Mouse (Mus musculus): ENCODE data around the gene Gm17268.

The Gm17268 gene

DNA sequence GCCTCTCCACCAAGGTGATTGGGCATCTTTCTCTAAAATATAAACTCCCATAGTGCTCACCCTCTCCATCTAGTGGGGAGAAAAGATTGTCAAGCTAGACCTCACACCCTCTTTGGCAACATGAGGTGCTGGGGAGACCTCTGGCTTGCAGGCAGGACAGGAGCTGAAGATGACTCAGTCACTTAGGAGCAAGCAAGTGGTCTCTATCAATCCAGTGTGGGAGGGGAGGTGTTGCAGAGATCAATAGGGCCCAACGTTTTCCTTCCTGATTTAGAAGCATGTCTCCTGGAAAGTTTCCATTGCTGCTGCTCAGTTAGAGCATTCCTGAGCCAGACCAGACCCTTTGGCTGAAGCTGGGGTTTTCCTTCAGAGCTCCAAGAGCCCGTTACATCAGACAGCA, at the start of gene Gm17268:
Gene Gm17268 (minus strand): TSS at position 28 of the 400 bp plus-strand sequence.
- DNase-seq (ENCODE audit: low spot score in 2 of 2) = no peak

DNA sequence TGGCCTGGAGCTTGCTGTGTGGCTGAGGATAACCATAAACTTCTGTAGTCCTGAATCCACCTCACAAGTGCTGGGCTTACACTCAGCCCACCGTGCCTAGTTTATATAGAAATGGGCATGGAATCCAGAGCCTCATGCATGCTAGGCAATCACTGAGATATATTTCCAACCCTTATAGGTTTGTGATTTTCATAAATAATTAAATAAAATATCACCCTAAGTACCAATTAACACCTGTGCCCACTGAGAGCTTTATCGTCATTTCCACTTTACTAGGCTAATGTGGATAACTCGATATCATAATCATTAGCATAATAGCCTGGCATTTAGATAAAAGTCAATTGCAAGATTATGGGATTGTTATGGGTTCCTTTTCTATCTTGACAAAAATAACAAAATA, 46.0 kb upstream of the Gm17268 start:
- no peak for DNase-seq (ENCODE audit: low spot score in 2 of 2)

- no peak for DNase-seq (ENCODE audit: low spot score in 2 of 2)
These were observed 42.5 kb upstream of the Gm17268 start for GRCm38 (mm10) chr11:82080865-82081264.

- DNase-seq (ENCODE audit: low spot score in 2 of 2) = no peak
These were observed 39.9 kb upstream of the Gm17268 start for GRCm38 (mm10) chr11:82078136-82078730.

DNA sequence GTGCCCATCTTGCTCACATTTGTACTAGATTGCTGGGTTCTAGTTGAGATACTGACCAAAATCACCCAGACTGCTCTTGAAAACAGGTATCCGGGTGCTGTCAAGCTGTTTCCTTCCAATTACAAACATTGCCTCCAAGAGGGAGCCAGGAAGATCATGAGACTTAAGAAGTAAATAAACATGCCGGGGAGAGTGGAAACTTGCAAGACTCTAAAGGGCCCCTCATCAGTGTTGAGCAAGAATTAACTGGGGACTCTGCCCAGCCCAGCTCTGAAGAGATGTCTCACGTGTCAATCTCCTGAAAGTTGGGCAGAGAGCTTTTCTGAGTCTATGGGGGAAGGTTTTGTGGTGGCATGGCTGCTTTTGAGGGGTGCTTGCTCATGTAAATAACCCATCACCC, 38.7 kb upstream of the Gm17268 start:
- no peak for DNase-seq (ENCODE audit: low spot score in 2 of 2)

GRCm38 (mm10) chr11:82073686-82074085, 35.3 kb upstream of the Gm17268 start:
- no peak for DNase-seq (ENCODE audit: low spot score in 2 of 2)

GRCm38 (mm10) chr11:82072984-82073383, 34.6 kb upstream of the Gm17268 start:
- no peak for DNase-seq (ENCODE audit: low spot score in 2 of 2)

GRCm38 (mm10) chr11:82072374-82072773, 34.0 kb upstream of the Gm17268 start:
- no peak for DNase-seq (ENCODE audit: low spot score in 2 of 2)

- no peak for DNase-seq (ENCODE audit: low spot score in 2 of 2)
These were observed 32.7 kb upstream of the Gm17268 start for GRCm38 (mm10) chr11:82071076-82071475.

GRCm38 (mm10) chr11:82066953-82067571, 28.7 kb upstream of the Gm17268 start:
- no peak for DNase-seq (ENCODE audit: low spot score in 2 of 2)

- no peak for DNase-seq (ENCODE audit: low spot score in 2 of 2)
These were observed 25.1 kb upstream of the Gm17268 start for GRCm38 (mm10) chr11:82063454-82063853.

- no peak for DNase-seq (ENCODE audit: low spot score in 2 of 2)
These were observed 23.9 kb upstream of the Gm17268 start for GRCm38 (mm10) chr11:82062226-82062625.

GRCm38 (mm10) chr11:82057646-82058045, 19.3 kb upstream of the Gm17268 start, which contains the start of gene Ccl11:
Ccl11 (plus strand) TSS chr11:82057823.
- DNase-seq (ENCODE audit: low spot score in 2 of 2) = no peak

DNA sequence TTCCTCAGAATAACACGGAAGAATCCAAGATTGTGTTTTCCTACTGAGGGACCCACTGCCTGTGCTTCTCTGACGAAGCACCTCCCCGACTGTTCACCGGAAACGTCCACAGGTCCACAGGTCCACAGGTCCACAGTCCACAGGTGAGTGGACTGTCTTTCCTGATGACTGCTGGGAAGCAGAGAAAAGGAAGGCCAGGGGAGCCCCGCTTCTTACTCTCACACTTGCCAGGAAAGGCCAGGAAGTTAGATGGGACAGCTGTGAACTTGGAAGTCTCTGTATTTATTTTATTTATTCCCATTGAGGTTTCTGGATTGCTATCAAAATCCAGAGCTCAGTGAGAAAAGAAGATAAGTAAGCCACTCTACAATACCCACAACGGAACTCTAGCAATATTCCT, 15.5 kb upstream of the Gm17268 start:
- no peak for DNase-seq (ENCODE audit: low spot score in 2 of 2)

GRCm38 (mm10) chr11:82047746-82048415, 9.5 kb upstream of the Gm17268 start:
- peak in 1 of 2 experiments; percentile 45 for DNase-seq (ENCODE audit: low spot score in 2 of 2)

- no peak for DNase-seq (ENCODE audit: low spot score in 2 of 2)
These were observed 7.1 kb upstream of the Gm17268 start, which contains the start of gene Ccl7 for GRCm38 (mm10) chr11:82045471-82045870. Ccl7 (plus strand) TSS chr11:82045712.

GRCm38 (mm10) chr11:82041671-82042080, 3.3 kb upstream of the Gm17268 start:
- DNase-seq (ENCODE audit: low spot score in 2 of 2) = no peak

- DNase-seq (ENCODE audit: low spot score in 2 of 2) = no peak
These were observed 834 bp upstream of the Gm17268 start for GRCm38 (mm10) chr11:82039132-82039660.

- DNase-seq (ENCODE audit: low spot score in 2 of 2) = no peak
These were observed 2.5 kb downstream of the Gm17268 start for GRCm38 (mm10) chr11:82035857-82036256.

DNA sequence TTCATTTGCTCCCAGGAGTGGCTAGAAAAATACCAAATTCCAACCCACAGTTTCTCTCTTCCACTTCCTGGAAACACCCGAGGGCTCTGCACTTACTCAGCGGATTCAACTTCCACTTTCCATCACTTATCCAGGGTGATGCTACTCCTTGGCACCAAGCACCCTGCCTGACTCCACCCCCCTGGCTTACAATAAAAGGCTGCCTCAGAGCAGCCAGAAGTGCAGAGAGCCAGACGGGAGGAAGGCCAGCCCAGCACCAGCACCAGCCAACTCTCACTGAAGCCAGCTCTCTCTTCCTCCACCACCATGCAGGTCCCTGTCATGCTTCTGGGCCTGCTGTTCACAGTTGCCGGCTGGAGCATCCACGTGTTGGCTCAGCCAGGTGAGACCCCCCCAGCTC, 3.0 kb downstream of the Gm17268 start, which contains the start of gene Ccl2:
Gene Ccl2 (plus strand): TSS at position 216 of the 400 bp plus-strand sequence.
- peak in 1 of 2 experiments; percentile 24 for DNase-seq (ENCODE audit: low spot score in 2 of 2)

GRCm38 (mm10) chr11:82034446-82034845, 3.9 kb downstream of the Gm17268 start:
- DNase-seq (ENCODE audit: low spot score in 2 of 2) = no peak

- peak in 1 of 2 experiments; percentile 14 for DNase-seq (ENCODE audit: low spot score in 2 of 2)
These were observed 5.6 kb downstream of the Gm17268 start for GRCm38 (mm10) chr11:82032678-82033344.

Measured in spleen, postnatal 10 days (tissue).